Mouse (Mus musculus) heart, embryonic 11.5 days (tissue): Measurements from ENCODE around the gene Nrxn2. TPM values are rescaled to one million over a fixed set of nuclear protein-coding genes. Genes with fewer than 3 reads are reported as not detected.

Source experiments
- ATAC-seq: fragments of 200-750 bp; cut with Nextera tagmentation; replicated peaks from 2 replicates; pipeline ENCODE4 v1.8.0; 2017; ENCODE audit warnings: moderate library complexity; ENCODE audit not compliant: insufficient number of reproducible peaks, low FRiP score, low TSS enrichment
- H3K27ac ChIP-seq: fragments of 300-500 bp; sonication (generic); 2 replicates; pipeline ENCODE4 v1.5.1; 2014; ENCODE audit warnings: mild to moderate bottlenecking, low read depth, low read length
- H3K27me3 ChIP-seq: fragments of 300-500 bp; sonication (generic); 2 replicates; pipeline ENCODE4 v1.6.1; 2014; ENCODE audit warnings: mild to moderate bottlenecking, low read length, mixed read lengths; ENCODE audit not compliant: control insufficient read depth, insufficient read depth
- H3K36me3 ChIP-seq: fragments of 300-500 bp; sonication (generic); 2 replicates; pipeline ENCODE4 v1.6.1; 2014; ENCODE audit warnings: mild to moderate bottlenecking, low read length, moderate library complexity, mixed read lengths; ENCODE audit not compliant: control insufficient read depth, insufficient read depth
- H3K4me1 ChIP-seq: fragments of 300-500 bp; sonication (generic); 2 replicates; pipeline ENCODE4 v1.6.1; 2014; ENCODE audit warnings: low read length; ENCODE audit not compliant: control insufficient read depth, insufficient read depth
- H3K4me2 ChIP-seq: fragments of 300-500 bp; sonication (generic); 2 replicates; pipeline ENCODE4 v1.6.1; 2014; ENCODE audit warnings: mild to moderate bottlenecking, moderate library complexity
- H3K4me3 ChIP-seq: fragments of 300-500 bp; sonication (generic); 2 replicates; pipeline ENCODE4 v1.5.1; 2014; ENCODE audit warnings: low read depth, low read length
- H3K9ac ChIP-seq: fragments of 300-500 bp; sonication (generic); 2 replicates; pipeline ENCODE4 v1.6.1; 2014; ENCODE audit warnings: mild to moderate bottlenecking, low read depth, low read length, moderate library complexity
- H3K9me3 ChIP-seq: fragments of 300-500 bp; sonication (generic); replicated peaks from 2 replicates; pipeline ENCODE4 v1.6.1; 2016; ENCODE audit warnings: low read length; ENCODE audit not compliant: control insufficient read depth
- WGBS: fragments of 180-500 bp; shearing (Covaris S2); extraction: QIAGEN DNeasy Blood & Tissue Kit; methylation state at CpG from one replicate; pipeline ENCODE4 v1.1.7; 2014; ENCODE audit not compliant: insufficient replicate concordance; 5-methylcytosine and 5-hydroxymethylcytosine counted together
- polyA plus RNA-seq: library from polyadenylated mRNA; unstranded; fragments of >200 nt; fragmentation: Nextera tagmentation; extraction: Ambion mirVana; gene quantifications from 2 replicates; pipeline ENCODE4 v1.2.1, GENCODE M21; 2014

The Nrxn2 gene
- polyA plus RNA-seq, 1 experiment from 2014 or later: 1.6 TPM

DNA sequence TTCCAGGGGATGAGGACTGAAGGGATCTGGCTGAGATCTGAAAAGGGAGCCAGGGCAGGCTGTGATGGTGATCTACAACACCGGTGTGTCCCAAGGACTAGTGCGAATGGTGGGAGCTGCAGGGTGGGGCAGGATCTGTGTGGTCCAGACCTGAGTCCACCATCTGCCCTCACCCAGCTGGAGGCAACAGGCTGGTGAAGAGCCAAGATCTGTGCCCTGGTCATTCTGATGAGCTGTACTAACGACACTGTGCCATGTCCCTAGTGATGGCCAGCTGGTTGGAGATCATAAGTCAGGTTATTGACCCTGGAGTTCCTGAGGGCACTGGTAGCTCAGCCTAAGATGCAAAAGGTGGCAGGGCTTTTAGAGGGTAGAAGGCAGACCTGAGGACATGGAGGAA, 108.9 kb downstream of the Nrxn2 start:
- ATAC-seq: no peak
- WGBS: 82% methylated on average over 3 of the region's 3 CpGs
- Histone ChIP-seq H3K4me1 (peaks cover 13% of the 10 kb centered on the region), H3K27ac (no peak overlapping the region), H3K4me3 (no peak overlapping the region), H3K36me3 (no peaks in the 10 kb centered on the region), H3K4me2 (no peak overlapping the region), H3K27me3 (peaks cover 22% of the 10 kb centered on the region), H3K9me3 (no peaks in the 10 kb centered on the region), H3K9ac (no peak overlapping the region)

DNA sequence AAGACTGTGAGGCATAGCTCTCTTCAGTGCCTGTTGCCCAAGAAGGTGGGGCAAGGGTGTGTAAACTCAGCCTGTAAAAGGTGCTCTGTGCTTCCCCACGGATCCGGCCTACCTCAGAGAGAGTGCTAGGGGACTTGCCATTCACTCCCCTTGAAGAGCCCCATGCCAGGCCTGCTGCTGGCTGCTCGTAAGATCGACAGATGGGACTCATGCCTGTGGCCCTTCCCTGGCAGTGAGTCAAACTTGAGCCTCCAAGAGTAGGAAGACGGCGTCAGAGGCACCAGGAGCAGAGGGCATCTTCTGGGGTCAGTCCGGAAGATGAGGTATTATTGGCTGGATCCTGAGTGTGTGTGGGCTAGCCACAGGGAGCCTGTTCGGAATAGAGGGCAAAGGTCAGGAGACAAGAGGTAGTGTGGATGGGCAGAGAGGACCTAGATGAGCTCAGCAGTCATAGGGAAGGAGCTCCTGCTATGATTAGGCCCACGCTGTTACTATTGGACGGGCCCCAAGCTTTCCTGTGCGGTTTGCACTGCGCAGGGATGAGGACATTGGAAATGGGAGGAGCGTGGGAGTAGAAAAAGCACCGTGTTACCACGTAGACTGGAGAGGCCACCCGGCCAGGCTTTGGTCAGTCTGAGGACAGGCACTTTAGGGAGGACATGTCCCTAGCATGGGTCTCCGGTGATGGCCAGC, 109.5 kb downstream of the Nrxn2 start:
- Histone ChIP-seq H3K36me3 (no peaks in the 10 kb centered on the region), H3K4me1 (peaks cover 13% of the 10 kb centered on the region), H3K9ac (no peak overlapping the region), H3K4me2 (no peak overlapping the region), H3K27ac (no peak overlapping the region), H3K9me3 (no peaks in the 10 kb centered on the region), H3K4me3 (no peak overlapping the region), H3K27me3 (peaks cover 27% of the 10 kb centered on the region)
- WGBS: 77% methylated on average over 17 of the region's 17 CpGs
- no peak for ATAC-seq

DNA sequence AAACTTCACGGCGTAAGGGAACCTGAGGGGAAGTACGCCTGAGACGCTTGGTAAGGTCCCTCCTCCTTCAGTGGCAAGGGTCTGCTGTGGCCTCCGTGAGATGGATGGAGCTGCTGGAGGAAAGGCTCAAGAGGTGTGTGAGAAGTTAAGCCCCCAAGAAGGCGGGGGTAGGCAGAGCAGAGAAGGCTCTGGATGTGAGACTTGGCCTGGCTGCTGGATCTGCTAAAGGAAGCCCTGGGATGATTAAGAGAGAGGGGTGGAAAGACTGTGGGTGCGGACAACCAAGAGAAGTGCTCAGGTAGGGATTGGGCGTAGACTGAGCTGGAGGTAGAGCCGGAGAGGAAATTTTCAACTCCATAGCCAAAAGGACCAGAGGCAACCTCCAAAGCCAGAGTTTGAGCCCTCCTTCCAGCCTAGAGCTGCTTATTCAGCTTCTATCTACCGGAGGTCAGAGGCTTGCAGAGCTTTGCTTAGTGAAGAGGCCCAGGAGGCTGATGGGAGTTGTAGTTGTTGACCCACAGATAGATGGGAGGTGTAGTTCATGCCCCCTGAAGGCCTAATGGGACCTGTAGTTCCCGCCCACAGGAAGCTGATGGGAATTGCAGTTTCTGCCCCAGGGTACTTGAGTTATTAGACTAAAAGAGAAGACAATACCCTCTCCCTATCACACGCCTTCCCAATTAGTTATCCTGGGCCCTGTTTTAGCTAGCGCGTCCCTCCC, 110.9 kb downstream of the Nrxn2 start:
- Histone ChIP-seq H3K4me3 (no peak overlapping the region), H3K4me2 (no peak overlapping the region; the same call in 1 of the 2 replicates), H3K9me3 (no peaks in the 10 kb centered on the region), H3K27me3 (peaks cover 41% of the 10 kb centered on the region), H3K36me3 (no peaks in the 10 kb centered on the region), H3K4me1 (peaks cover 13% of the 10 kb centered on the region), H3K27ac (no peak overlapping the region), H3K9ac (no peak overlapping the region; the same call in 1 of the 2 replicates)
- no peak for ATAC-seq
- WGBS: 52% methylated on average over 14 of the region's 14 CpGs

DNA sequence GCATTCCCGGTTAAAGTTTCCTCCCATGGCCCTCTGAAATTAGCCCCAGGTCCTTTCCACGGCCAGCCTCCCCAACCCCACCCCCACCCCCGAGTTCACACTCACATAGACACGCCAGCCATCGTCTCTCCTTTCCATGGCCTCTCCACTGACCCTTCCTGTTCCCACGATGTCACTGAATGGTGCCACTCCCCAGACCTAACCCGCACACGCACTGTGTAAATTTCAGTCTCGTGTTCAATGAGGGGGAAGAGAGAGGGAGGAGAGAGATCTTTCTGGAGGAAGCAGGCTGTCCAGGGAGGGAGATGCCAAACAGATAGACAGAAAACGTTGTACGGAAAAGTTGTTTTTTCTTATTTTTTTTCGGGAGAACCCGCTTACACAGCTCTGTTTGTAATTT, 111.8 kb downstream of the Nrxn2 start:
- 34% methylated on average over 13 of the region's 13 CpGs for WGBS
- Histone ChIP-seq H3K9me3 (no peaks in the 10 kb centered on the region), H3K36me3 (no peaks in the 10 kb centered on the region), H3K4me2 (peak overlapping the region; percentile 38; the same call in 1 of the 2 replicates), H3K4me1 (peaks cover 13% of the 10 kb centered on the region), H3K27ac (no peak overlapping the region), H3K9ac (no peak overlapping the region), H3K4me3 (no peak overlapping the region), H3K27me3 (peaks cover 42% of the 10 kb centered on the region)
- no peak for ATAC-seq

DNA sequence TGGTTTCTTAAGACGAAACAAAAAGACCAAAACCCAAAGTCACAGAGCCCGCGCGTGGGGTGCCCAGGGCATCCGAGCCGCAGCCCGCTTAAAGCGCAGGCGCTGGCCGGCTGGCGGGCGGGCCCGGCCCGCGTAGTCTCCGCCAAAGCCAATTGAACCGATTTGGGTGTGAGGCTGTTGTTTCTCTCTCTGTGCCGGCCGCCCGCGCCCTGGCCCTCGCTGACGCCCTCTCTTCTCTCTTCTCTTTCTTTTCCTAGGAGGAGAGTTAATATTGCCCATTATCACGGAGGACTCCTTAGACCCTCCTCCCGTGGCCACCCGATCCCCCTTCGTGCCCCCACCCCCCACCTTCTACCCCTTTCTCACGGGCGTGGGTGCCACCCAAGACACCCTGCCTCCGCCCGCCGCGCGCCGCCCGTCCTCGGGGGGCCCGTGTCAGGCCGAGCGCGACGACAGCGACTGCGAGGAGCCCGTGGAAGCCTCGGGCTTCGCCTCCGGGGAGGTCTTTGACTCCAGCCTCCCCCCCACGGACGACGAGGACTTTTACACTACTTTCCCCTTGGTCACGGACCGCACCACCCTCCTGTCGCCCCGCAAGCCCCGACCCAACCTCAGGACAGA, 112.6 kb downstream of the Nrxn2 start:
- no peak for ATAC-seq
- Histone ChIP-seq H3K27ac (no peak overlapping the region), H3K9ac (peak overlapping the region; percentile 63), H3K9me3 (no peaks in the 10 kb centered on the region), H3K27me3 (peaks cover 45% of the 10 kb centered on the region), H3K4me3 (peak overlapping the region; percentile 49), H3K4me2 (peak overlapping the region; percentile 87), H3K36me3 (no peaks in the 10 kb centered on the region), H3K4me1 (peaks cover 13% of the 10 kb centered on the region)
- under 1% methylated on average over 45 of the region's 56 CpGs for WGBS

DNA sequence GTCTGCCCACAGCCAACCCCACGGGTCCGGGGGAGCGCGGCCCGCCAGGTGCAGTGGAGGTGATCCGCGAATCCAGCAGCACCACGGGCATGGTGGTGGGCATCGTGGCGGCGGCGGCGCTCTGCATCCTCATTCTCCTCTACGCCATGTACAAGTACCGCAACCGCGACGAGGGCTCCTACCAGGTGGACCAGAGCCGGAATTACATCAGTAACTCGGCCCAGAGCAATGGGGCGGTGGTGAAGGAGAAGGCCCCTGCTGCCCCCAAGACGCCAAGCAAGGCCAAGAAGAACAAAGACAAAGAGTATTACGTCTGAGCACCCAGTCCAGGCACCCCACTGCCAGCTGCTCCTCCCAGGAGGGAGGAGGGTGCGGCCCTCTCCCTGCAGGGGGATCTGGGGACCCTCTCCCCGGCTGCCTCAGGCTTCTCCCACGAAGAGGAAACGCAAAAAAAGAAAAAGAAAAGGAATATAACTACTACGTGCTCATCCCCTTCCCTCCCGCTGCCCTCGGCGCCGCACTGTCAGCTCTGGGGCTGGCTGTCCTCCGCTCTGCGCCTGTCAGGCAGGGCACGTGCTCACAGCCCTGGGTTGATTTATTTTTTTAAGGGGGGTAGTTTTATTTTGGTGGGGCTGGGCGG, 113.4 kb downstream of the Nrxn2 start:
- Histone ChIP-seq H3K27me3 (peaks cover 48% of the 10 kb centered on the region), H3K27ac (no peak overlapping the region), H3K9me3 (no peaks in the 10 kb centered on the region), H3K4me3 (peak overlapping the region; percentile 49), H3K4me2 (peak overlapping the region; percentile 87), H3K4me1 (peaks cover 13% of the 10 kb centered on the region), H3K36me3 (no peaks in the 10 kb centered on the region), H3K9ac (peak overlapping the region; percentile 63)
- ATAC-seq: no peak
- whole genome bisulfite sequencing: under 1% methylated on average over 36 of the region's 36 CpGs

DNA sequence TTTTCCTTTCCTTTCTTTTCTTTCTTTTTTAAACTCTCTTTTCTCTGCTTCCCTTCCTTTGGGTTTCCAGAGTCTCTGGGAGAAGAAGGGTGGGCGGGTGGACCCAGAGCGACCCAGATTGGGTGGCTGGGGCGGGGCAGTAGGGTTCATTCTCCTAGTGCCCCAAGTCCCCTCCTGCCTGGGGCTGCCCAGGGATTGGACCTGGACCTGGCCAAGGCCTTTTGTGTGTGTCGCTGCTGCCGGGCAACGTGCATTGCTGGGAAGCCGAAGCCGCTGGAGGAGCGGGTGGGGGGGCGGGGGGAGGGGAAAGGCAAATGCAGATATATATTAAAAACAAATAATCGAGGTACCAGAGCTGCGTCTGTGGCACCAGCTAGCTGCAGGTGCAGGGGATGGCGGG, 114.1 kb downstream of the Nrxn2 start:
- Histone ChIP-seq H3K4me2 (peak overlapping the region; percentile 87), H3K36me3 (no peaks in the 10 kb centered on the region), H3K9me3 (no peaks in the 10 kb centered on the region), H3K4me3 (peak overlapping the region; percentile 49; the same call in 1 of the 2 replicates), H3K9ac (0 out of 2 replicates have a peak overlapping the region, but pooled peaks have one; percentile 23), H3K4me1 (peaks cover 13% of the 10 kb centered on the region), H3K27me3 (peaks cover 48% of the 10 kb centered on the region), H3K27ac (no peak overlapping the region)
- no peak for ATAC-seq
- WGBS: 11% methylated on average over 12 of the region's 13 CpGs

DNA sequence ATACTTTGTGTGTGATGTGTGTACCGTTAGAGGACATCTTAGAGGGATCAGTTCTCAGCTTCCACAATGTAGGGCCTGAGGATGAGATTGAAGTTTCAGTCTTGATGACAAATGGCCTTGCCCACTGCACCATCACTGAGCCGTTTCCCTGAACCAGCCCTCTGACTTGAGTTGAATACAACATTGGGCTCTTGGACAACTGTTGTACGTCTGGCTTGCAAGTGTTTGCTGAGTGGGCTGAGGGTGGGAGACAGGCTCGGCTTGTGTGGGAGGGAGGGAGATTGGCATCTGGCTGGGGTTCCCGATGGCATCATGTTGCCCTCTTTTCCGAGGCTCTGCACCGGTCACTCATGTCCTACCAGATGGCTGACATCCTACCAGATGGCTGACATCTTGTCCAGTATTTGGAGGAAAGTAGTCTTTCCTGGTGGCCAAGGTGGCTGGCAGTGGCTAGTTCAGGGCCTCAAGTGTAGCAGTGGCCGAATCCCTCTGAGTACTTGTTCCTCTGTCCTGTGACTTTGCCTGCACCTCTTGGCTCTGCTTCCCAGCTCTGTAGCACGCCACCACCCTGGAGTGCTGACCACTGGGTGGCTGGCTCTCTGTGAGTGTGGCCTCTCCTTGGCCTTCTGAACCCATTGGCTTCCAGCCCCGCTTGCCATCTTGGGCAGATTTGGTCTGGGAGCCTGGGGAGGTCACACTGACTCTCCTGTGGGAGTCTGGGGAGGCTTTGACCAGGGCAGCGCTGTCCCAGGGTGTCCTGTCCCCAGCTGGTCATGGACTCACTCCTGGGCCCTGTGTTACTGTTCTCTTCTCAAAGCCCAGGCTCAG, 115.0 kb downstream of the Nrxn2 start:
- H3K36me3 ChIP-seq: no peaks in the 10 kb centered on the region
- 72% methylated on average over 11 of the region's 11 CpGs for WGBS

More for the DNA sequence above, 115.0 kb downstream of the Nrxn2 start:
- Histone ChIP-seq H3K4me3 (no peak overlapping the region), H3K4me2 (no peak overlapping the region), H3K27me3 (peaks cover 50% of the 10 kb centered on the region), H3K9me3 (no peaks in the 10 kb centered on the region), H3K27ac (no peak overlapping the region), H3K4me1 (peaks cover 13% of the 10 kb centered on the region), H3K9ac (no peak overlapping the region)
- ATAC-seq: no peak
